Mouse (Mus musculus): ENCODE measurements at regions not wholly inside any gene's neighbourhood (a gene's known extent, or its start where the extent isn't known, plus 50 kb on each side); places are given as distances from the start of the nearest gene placed in this dataset.

DNA sequence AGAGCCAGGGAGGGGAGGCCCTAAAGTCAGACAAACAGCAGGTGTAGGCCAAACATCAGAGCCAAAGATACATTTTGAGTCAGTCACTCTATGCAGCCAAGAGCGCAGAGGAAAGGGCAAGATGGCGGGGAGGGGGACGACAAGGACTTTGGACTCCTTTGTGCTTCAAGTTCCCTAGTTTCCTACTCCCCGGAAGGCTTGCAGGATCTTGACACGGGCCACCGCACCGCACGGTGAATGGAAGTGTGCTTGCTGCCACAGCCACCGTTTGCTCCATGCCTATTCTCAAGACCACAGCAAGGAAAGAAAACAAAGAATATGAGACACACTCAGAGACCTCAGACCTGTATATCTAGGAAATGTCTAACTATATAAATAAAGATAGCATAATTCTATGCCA is 86.8 kb upstream of the Slc45a1 start:
- H3K4me2 ChIP-seq (ENCODE audit: low read length): no peak overlapping the region
- H3K36me3 ChIP-seq (ENCODE audit: control insufficient read depth, insufficient read depth): no peaks in the 10 kb centered on the region
- H3K27ac ChIP-seq (ENCODE audit: low read length): no peak overlapping the region
- no peak overlapping the region for H3K4me3 ChIP-seq (replicated peaks; ENCODE audit: low read length)
- 77% methylated on average over 9 of the region's 9 CpGs for WGBS
- no peaks in the 10 kb centered on the region for H3K9me3 ChIP-seq (ENCODE audit: control insufficient read depth, low read length)
- no peak for ATAC-seq
- no peaks in the 10 kb centered on the region for H3K4me1 ChIP-seq (replicated peaks; ENCODE audit: control insufficient read depth, insufficient read depth, low read length)
- no peaks in the 10 kb centered on the region for H3K27me3 ChIP-seq (replicated peaks; ENCODE audit: control insufficient read depth, insufficient read depth, low read length)
- H3K9ac ChIP-seq (replicated peaks; ENCODE audit: low read depth, low read length): no peak overlapping the region

DNA sequence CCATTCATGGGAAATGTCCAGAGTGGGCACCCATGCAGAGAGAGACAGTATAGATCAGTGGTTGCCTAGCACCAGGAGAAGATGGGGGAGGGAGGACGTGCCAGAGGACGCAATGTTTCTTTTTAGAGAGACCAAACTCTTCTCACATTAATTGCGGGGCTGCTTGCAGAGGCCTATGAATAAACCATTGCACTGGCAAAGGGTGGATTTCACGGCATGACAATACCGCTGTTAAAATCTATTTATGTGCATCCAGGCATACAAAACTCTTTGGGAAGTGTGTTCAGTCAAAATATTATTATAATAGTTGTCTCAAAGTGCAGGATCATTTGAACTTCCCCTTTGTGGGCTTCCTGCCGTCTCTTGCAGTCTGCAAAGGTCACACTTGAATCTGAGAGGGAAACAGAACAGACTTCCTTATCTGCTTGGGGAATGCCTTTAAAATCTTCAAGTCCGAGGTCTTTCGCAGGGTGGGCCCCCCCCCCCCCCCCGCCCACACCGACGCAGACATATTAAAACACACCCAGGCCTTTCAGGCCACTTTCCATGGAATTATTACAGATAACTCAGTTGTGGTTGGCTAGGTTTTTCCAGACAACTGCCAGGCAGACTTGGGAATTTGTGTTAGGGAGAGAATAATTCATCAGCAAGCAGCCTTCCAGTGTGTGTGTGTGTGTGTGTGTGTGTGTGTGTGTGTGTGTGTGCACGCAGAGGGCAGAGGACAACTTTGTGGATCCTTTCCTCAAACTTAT is 78.3 kb upstream of the Slc45a1 start:
- H3K9ac ChIP-seq (replicated peaks; ENCODE audit: low read depth, low read length): no peak overlapping the region
- H3K4me2 ChIP-seq (ENCODE audit: low read length): no peak overlapping the region; the same call in 1 of the 2 replicates
- peak; percentile 38; the same call in 1 of the 2 replicates for ATAC-seq
- no peak overlapping the region for H3K4me3 ChIP-seq (replicated peaks; ENCODE audit: low read length)
- H3K27me3 ChIP-seq (replicated peaks; ENCODE audit: control insufficient read depth, insufficient read depth, low read length): no peaks in the 10 kb centered on the region
- H3K27ac ChIP-seq (ENCODE audit: low read length): no peak overlapping the region
- H3K4me1 ChIP-seq (replicated peaks; ENCODE audit: control insufficient read depth, insufficient read depth, low read length): peaks cover 8% of the 10 kb centered on the region
- H3K36me3 ChIP-seq (ENCODE audit: control insufficient read depth, insufficient read depth): no peaks in the 10 kb centered on the region
- WGBS: 3% methylated on average over 12 of the region's 12 CpGs
- no peaks in the 10 kb centered on the region for H3K9me3 ChIP-seq (ENCODE audit: control insufficient read depth, low read length)

DNA sequence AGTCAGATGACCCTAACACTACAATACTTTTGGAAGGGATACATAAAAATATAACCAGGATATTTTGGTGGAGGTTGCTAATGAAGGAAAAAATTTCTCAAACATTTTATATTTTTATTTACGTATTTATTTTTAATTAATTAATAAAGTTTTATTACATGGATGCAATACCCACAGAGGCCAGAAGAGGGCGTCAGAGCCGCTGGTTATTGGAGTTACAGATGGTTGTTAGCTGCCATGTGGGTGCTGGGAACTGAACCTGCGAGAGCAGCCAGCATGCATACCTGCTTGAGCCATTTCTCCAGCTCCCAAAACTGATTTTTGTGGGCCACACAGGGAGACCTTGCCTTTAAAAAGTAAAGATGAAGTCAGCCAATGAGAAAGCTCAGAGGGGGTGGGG is 74.6 kb upstream of the Slc45a1 start:
- WGBS: 63% methylated on average over 4 of the region's 4 CpGs

DNA sequence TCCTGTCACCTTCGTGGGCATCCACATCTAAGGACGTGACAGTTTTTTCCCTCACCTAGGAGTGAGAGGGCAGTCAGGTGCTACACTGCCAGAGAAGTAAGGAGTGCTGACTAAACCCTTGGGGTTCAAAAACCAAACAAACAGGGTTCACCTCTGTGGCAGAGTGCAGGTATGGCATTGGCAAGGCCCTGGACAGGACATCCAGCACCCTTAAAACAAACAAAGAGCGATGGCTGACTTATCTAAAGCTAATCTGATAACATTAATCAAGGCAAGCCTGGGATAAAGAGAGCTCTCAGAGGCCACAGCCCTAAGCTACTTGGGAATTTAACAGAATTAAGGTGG is 74.1 kb upstream of the Slc45a1 start:
- no peak overlapping the region for H3K4me2 ChIP-seq (ENCODE audit: low read length)
- H3K9me3 ChIP-seq (ENCODE audit: control insufficient read depth, low read length): no peaks in the 10 kb centered on the region
- H3K4me3 ChIP-seq (replicated peaks; ENCODE audit: low read length): no peak overlapping the region
- peaks cover 14% of the 10 kb centered on the region for H3K4me1 ChIP-seq (replicated peaks; ENCODE audit: control insufficient read depth, insufficient read depth, low read length)
- WGBS: 99% methylated on average over 3 of the region's 3 CpGs
- no peak overlapping the region for H3K9ac ChIP-seq (replicated peaks; ENCODE audit: low read depth, low read length)
- no peaks in the 10 kb centered on the region for H3K27me3 ChIP-seq (replicated peaks; ENCODE audit: control insufficient read depth, insufficient read depth, low read length)
- H3K27ac ChIP-seq (ENCODE audit: low read length): no peak overlapping the region
- no peaks in the 10 kb centered on the region for H3K36me3 ChIP-seq (ENCODE audit: control insufficient read depth, insufficient read depth)
- ATAC-seq: no peak

More for the DNA sequence above, 74.6 kb upstream of the Slc45a1 start:
- Histone ChIP-seq H3K27ac (ENCODE audit: low read length) (no peak overlapping the region), H3K9ac (replicated peaks; ENCODE audit: low read depth, low read length) (no peak overlapping the region), H3K4me3 (replicated peaks; ENCODE audit: low read length) (no peak overlapping the region), H3K9me3 (ENCODE audit: control insufficient read depth, low read length) (no peaks in the 10 kb centered on the region), H3K27me3 (replicated peaks; ENCODE audit: control insufficient read depth, insufficient read depth, low read length) (no peaks in the 10 kb centered on the region), H3K36me3 (ENCODE audit: control insufficient read depth, insufficient read depth) (no peaks in the 10 kb centered on the region), H3K4me2 (ENCODE audit: low read length) (no peak overlapping the region), H3K4me1 (replicated peaks; ENCODE audit: control insufficient read depth, insufficient read depth, low read length) (peaks cover 12% of the 10 kb centered on the region)
- no peak for ATAC-seq

DNA sequence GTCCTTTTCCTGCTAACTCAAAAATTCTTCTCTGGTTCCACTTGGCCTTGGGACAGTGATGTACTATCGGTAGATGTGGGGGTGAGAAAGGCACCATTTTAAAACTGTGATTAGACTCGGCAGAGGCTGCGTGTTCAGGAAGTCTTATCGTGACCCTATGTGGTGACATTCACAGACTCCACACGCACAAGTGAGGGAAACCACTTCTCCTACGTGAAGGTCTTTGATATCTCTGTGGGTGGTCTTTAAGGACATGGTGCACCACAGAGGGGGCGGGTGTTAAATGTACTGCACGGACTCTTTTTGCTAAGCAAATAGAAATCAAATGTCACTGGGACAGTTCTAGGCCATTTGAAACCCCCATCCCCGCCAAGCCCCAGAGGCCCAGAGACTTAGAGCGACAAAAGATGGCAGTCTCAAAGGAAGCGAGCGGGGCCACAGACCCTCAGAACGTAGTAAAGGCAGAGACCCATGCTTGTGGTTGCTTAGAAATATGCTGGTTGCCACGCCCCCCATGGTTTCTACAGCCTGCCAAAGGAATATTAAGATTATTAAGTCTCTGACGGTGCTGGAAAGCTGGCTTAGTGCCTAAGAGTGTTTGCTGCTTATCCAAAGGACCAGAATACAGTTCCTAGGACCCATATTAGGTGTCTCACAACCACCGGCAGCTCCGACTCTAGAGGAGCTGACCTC is 73.6 kb upstream of the Slc45a1 start:
- Histone ChIP-seq H3K4me2 (ENCODE audit: low read length) (no peak overlapping the region), H3K27me3 (replicated peaks; ENCODE audit: control insufficient read depth, insufficient read depth, low read length) (no peaks in the 10 kb centered on the region), H3K4me3 (replicated peaks; ENCODE audit: low read length) (no peak overlapping the region), H3K27ac (ENCODE audit: low read length) (no peak overlapping the region), H3K9me3 (ENCODE audit: control insufficient read depth, low read length) (no peaks in the 10 kb centered on the region), H3K4me1 (replicated peaks; ENCODE audit: control insufficient read depth, insufficient read depth, low read length) (peaks cover 14% of the 10 kb centered on the region), H3K36me3 (ENCODE audit: control insufficient read depth, insufficient read depth) (no peaks in the 10 kb centered on the region), H3K9ac (replicated peaks; ENCODE audit: low read depth, low read length) (no peak overlapping the region)
- WGBS: 76% methylated on average over 17 of the region's 17 CpGs
- no peak for ATAC-seq

DNA sequence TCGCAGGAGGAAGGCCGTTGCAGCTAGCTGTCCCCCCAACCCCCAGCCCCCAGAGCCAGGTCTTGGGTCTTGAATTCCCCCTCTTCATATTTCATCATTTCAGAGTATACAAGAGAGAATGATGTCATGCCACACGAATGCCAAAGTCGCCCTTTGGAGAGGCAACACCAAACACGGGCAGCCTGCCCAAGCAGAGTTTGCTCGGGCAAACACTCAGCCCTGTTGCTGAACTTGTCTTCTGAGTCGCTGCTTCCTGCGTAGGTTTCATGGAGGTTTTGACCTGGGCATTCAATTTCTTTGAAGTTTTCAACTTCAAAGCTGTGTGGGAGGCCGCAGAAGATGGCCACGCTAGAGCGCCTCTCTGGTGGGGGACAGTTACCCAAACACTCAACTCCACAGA is 72.8 kb upstream of the Slc45a1 start:
- Histone ChIP-seq H3K4me3 (replicated peaks; ENCODE audit: low read length) (no peak overlapping the region), H3K4me1 (replicated peaks; ENCODE audit: control insufficient read depth, insufficient read depth, low read length) (peaks cover 7% of the 10 kb centered on the region), H3K4me2 (ENCODE audit: low read length) (no peak overlapping the region), H3K27ac (ENCODE audit: low read length) (no peak overlapping the region), H3K36me3 (ENCODE audit: control insufficient read depth, insufficient read depth) (no peaks in the 10 kb centered on the region), H3K27me3 (replicated peaks; ENCODE audit: control insufficient read depth, insufficient read depth, low read length) (no peaks in the 10 kb centered on the region), H3K9ac (replicated peaks; ENCODE audit: low read depth, low read length) (no peak overlapping the region), H3K9me3 (ENCODE audit: control insufficient read depth, low read length) (no peaks in the 10 kb centered on the region)
- ATAC-seq: no peak
- WGBS: 81% methylated on average over 11 of the region's 11 CpGs

DNA sequence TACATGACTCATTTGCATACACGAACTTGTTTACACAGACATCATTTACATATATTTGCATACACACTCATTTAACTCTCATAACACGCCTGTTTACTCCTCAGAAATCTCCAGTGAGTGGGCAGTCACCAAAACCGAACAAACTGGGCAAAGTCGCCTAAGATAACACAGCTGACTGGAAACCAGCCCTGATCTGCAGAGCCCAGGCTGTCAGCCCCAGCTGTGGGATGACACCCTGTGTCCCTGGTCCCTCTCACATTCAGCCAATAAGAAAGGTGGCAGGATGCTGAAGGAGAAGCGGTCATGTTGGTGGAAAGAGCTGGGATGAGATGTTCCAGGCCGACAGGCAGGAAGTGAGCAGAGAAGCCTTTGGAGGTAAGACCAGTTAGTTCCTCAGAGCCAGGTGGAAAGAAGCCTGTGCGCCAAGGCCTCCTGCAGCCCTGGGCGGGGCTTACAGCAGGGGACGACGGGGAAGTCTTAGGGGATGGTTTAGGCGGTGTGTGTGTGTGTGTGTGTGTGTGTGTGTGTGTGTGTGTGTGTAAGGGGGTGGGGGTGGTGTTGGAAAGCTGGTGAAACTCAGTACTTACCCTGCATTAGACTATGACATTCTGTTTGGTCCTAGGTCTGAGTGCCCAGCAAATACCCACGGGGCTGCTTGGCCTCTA is 69.8 kb upstream of the Slc45a1 start:
- H3K4me2 ChIP-seq (ENCODE audit: low read length): no peak overlapping the region
- WGBS: 32% methylated on average over 12 of the region's 12 CpGs
- peaks cover 6% of the 10 kb centered on the region for H3K4me1 ChIP-seq (replicated peaks; ENCODE audit: control insufficient read depth, insufficient read depth, low read length)
- H3K36me3 ChIP-seq (ENCODE audit: control insufficient read depth, insufficient read depth): no peaks in the 10 kb centered on the region
- no peak overlapping the region for H3K9ac ChIP-seq (replicated peaks; ENCODE audit: low read depth, low read length)
- H3K27me3 ChIP-seq (replicated peaks; ENCODE audit: control insufficient read depth, insufficient read depth, low read length): no peaks in the 10 kb centered on the region
- peak; percentile 36 for ATAC-seq
- H3K4me3 ChIP-seq (replicated peaks; ENCODE audit: low read length): no peak overlapping the region
- H3K9me3 ChIP-seq (ENCODE audit: control insufficient read depth, low read length): no peaks in the 10 kb centered on the region
- 0 out of 2 replicates have a peak overlapping the region, but pooled peaks have one; percentile 1 for H3K27ac ChIP-seq (ENCODE audit: low read length)

DNA sequence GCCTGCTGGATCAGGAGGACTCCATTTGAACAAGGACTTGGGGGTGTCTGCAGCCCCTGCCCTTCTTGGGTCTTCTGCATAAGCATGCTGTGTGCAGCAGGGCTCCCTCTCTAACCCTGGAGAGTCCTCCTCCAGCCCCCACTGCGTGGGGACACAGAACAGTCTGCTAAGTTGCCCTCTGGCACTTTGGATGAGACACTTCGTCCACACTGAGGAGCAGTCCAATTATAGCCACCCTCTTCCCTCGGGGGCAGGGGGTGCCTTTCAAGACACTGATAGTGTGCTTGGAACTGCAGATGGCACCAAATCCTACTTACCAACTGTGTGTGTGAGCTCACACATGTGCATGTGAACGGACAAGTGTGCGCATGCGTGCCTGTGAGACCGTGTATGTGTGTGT is 65.9 kb upstream of the Slc45a1 start:
- Histone ChIP-seq H3K4me1 (replicated peaks; ENCODE audit: control insufficient read depth, insufficient read depth, low read length) (peaks cover 6% of the 10 kb centered on the region), H3K27me3 (replicated peaks; ENCODE audit: control insufficient read depth, insufficient read depth, low read length) (no peaks in the 10 kb centered on the region), H3K27ac (ENCODE audit: low read length) (no peak overlapping the region), H3K4me3 (replicated peaks; ENCODE audit: low read length) (no peak overlapping the region), H3K9me3 (ENCODE audit: control insufficient read depth, low read length) (no peaks in the 10 kb centered on the region), H3K9ac (replicated peaks; ENCODE audit: low read depth, low read length) (no peak overlapping the region), H3K36me3 (ENCODE audit: control insufficient read depth, insufficient read depth) (no peaks in the 10 kb centered on the region), H3K4me2 (ENCODE audit: low read length) (no peak overlapping the region)
- no peak for ATAC-seq
- WGBS: 75% methylated on average over 7 of the region's 7 CpGs

DNA sequence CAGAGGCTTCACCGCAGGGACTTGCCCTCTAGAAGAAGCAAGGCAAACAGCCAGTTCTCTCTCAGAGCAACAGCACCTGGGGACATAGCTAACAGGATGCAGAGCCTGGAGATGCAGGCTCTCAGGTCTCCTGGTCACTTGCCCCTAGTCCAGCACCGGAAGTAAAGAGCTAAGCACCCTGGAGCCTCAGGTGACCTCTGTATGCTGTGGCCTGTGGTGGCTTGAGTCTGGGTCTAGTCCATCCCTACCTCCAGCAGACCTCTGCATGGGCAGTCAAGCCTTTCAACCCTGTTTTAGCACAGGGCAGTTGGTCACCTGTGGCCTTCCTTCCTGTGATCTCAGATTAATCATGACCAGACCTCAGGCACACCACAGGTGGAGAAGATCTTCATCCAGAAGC is 63.1 kb upstream of the Slc45a1 start:
- no peaks in the 10 kb centered on the region for H3K9me3 ChIP-seq (ENCODE audit: control insufficient read depth, low read length)
- WGBS: 86% methylated on average over 2 of the region's 2 CpGs
- no peaks in the 10 kb centered on the region for H3K36me3 ChIP-seq (ENCODE audit: control insufficient read depth, insufficient read depth)
- no peak overlapping the region for H3K27ac ChIP-seq (ENCODE audit: low read length)
- ATAC-seq: no peak
- H3K27me3 ChIP-seq (replicated peaks; ENCODE audit: control insufficient read depth, insufficient read depth, low read length): no peaks in the 10 kb centered on the region
- H3K4me2 ChIP-seq (ENCODE audit: low read length): no peak overlapping the region
- H3K9ac ChIP-seq (replicated peaks; ENCODE audit: low read depth, low read length): no peak overlapping the region
- no peak overlapping the region for H3K4me3 ChIP-seq (replicated peaks; ENCODE audit: low read length)
- H3K4me1 ChIP-seq (replicated peaks; ENCODE audit: control insufficient read depth, insufficient read depth, low read length): no peaks in the 10 kb centered on the region
